Mouse (Mus musculus) C2C12 (cell line): Measurements from ENCODE around the gene Btbd11.

Source experiments
- CTCF ChIP-seq: IDR thresholded peaks from one replicate; pipeline ENCODE4 v1.5.1; 2011; ENCODE audit not compliant: control insufficient read depth, insufficient read depth, insufficient read length
- MYOD1 ChIP-seq: IDR thresholded peaks from one replicate; pipeline ENCODE4 v1.6.1; 2011; ENCODE audit warnings: low read depth; ENCODE audit not compliant: control insufficient read depth, insufficient read length

DNA sequence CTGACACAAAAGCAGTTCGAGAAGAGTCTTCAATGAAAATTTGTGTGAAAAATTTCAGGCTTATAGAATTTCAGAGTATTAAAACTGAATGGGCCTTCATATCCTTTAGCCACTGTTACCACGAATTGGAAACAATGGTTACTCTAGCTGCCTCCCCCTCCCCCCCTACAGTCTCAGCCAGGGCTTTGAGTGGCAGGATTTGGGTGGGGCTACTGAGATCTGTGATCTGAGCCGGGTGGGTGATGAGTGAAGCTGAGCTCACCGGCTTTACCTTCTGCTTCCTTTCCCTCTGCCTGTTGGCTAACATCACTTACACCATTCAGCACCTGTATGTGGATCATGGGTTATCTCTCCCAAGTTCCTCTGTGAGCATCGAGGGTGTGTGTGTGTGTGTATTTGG lies 158.4 kb downstream of the Btbd11 start:
- TF ChIP-seq CTCF (no peak), MYOD1 (no peak)
